Mouse (Mus musculus): ENCODE measurements around the gene Robo1.

GRCm38 (mm10) chr16:72575171-72575570, 267.1 kb downstream of the Robo1 start:
- no peak for TF ChIP-seq CTCF (IDR thresholded peaks at IDR 0.05; ENCODE audit: low read depth)
- no peak for TF ChIP-seq EP300 (optimal IDR thresholded peaks at IDR 0.05)
